Mouse (Mus musculus) lung, embryonic 14.5 days (tissue): ENCODE results near the gene Gm21992. TPM values are rescaled to one million over a fixed set of nuclear protein-coding genes. Genes with fewer than 3 reads are reported as not detected.

Experiments
- ATAC-seq: fragments of 200-750 bp; cut with Nextera tagmentation; 2 replicates; pipeline ENCODE4 v1.8.0; 2017; ENCODE audit warnings: mild to moderate bottlenecking, moderate TSS enrichment, moderate library complexity; ENCODE audit not compliant: insufficient read depth
- DNase-seq: peaks from one replicate; pipeline ENCODE4 v3.0.0-alpha.2; 2015
- H3K27ac ChIP-seq: fragments of 300-500 bp; sonication (generic); 2 replicates; pipeline ENCODE4 v1.5.1; 2014; ENCODE audit warnings: low read depth, mild to moderate bottlenecking, moderate library complexity
- H3K27me3 ChIP-seq: fragments of 300-500 bp; sonication (generic); 2 replicates; pipeline ENCODE4 v1.6.1; 2014; ENCODE audit warnings: low read length, control low read depth; ENCODE audit not compliant: insufficient read depth
- H3K36me3 ChIP-seq: fragments of 300-500 bp; sonication (generic); 2 replicates; pipeline ENCODE4 v1.6.1; 2014; ENCODE audit warnings: control low read depth; ENCODE audit not compliant: insufficient read depth
- H3K4me1 ChIP-seq: fragments of 300-500 bp; sonication (generic); 2 replicates; pipeline ENCODE4 v1.6.1; 2014; ENCODE audit warnings: antibody characterized with exemption, control low read depth; ENCODE audit not compliant: insufficient read depth
- H3K4me2 ChIP-seq: fragments of 300-500 bp; sonication (generic); 2 replicates; pipeline ENCODE4 v1.6.1; 2014; ENCODE audit warnings: mild to moderate bottlenecking
- H3K4me3 ChIP-seq: fragments of 300-500 bp; sonication (generic); 2 replicates; pipeline ENCODE4 v1.5.1; 2014; ENCODE audit warnings: low read depth, low read length
- H3K9ac ChIP-seq: fragments of 300-500 bp; sonication (generic); 2 replicates; pipeline ENCODE4 v1.6.1; 2014
- H3K9me3 ChIP-seq: fragments of 300-500 bp; sonication (generic); 2 replicates; pipeline ENCODE4 v1.6.1; 2016; ENCODE audit warnings: low read depth, low read length, control low read depth
- CTCF ChIP-seq: IDR thresholded peaks from 2 replicates; pipeline ENCODE4 v1.5.1; 2016; ENCODE audit warnings: antibody characterized with exemption, low read depth
- WGBS: fragments of 180-500 bp; shearing (Covaris S2); extraction: QIAGEN DNeasy Blood & Tissue Kit; methylation state at CpG from one replicate; pipeline ENCODE4 v1.1.7; 2014; 5-methylcytosine and 5-hydroxymethylcytosine counted together
- polyA plus RNA-seq: library from polyadenylated mRNA; unstranded; fragments of >200 nt; fragmentation: Nextera tagmentation; extraction: Ambion mirVana; gene quantifications from 2 replicates; pipeline ENCODE4 v1.2.1, GENCODE M21; 2014

Gene Gm21992
- polyA plus RNA-seq, 1 experiment from 2014 or later, result 25.3 TPM

GRCm38 (mm10) chr19:4713886-4714285 lies 97.5 kb downstream of the Gm21992 start:
- no peaks in the 10 kb centered on the region; the same call in 1 of the 2 replicates for H3K4me1 ChIP-seq
- 66% methylated on average over 3 of the region's 3 CpGs for WGBS
- H3K4me3 ChIP-seq, result no peak overlapping the region
- H3K36me3 ChIP-seq, result no peaks in the 10 kb centered on the region
- ATAC-seq (no peak), DNase-seq (no peak)
- H3K27me3 ChIP-seq, result peaks cover 46% of the 10 kb centered on the region
- no peak for TF ChIP-seq CTCF
- no peak overlapping the region for H3K4me2 ChIP-seq
- H3K9ac ChIP-seq, result no peak overlapping the region
- no peak overlapping the region for H3K27ac ChIP-seq
- H3K9me3 ChIP-seq, result no peaks in the 10 kb centered on the region

DNA sequence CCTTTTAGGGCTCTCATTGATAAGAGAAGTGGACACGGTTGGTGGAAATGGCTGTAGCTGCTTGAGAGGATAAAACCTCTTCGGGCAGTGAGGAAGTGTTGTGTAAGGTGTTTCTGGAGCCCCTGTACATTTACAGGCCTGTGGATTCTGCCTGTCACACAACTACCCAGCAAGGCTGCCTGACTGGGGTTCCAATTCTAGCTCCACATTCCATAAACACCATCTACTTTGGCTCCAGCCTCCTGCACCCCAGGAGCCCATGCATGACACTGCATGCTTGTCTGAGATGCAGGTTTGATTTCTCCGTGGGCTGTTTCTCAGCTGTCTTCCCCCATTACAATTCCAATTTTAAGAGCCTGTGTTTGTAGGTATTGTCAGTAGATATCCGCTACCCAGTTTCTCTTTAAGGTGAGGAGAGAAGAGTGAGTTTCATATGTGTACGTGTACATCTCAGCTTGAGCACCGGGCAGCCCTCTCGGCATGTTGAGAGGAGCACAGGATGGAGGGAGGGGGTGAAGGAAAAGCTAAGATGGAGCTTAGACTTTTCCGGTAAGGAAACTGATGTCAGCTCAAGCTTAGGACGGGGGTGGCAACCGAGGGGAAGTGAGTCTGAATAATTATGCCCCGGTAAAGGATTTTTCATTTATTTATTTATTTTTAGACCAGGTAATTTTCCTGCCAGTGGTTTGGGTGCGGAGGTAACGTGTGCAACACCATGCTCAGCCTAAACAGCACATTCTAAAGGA lies 98.5 kb downstream of the Gm21992 start:
- DNase-seq (no peak), ATAC-seq (no peak)
- Histone ChIP-seq H3K4me2 (peak overlapping the region; percentile 100), H3K27me3 (peaks cover 46% of the 10 kb centered on the region), H3K9ac (peak overlapping the region; percentile 52; the same call in 1 of the 2 replicates), H3K9me3 (no peaks in the 10 kb centered on the region), H3K36me3 (no peaks in the 10 kb centered on the region), H3K27ac (no peak overlapping the region), H3K4me3 (peak overlapping the region; percentile 51), H3K4me1 (no peaks in the 10 kb centered on the region)
- no peak for TF ChIP-seq CTCF
- 33% methylated on average over 13 of the region's 13 CpGs for WGBS

- under 1% methylated on average over 60 of the region's 60 CpGs for WGBS
- peak overlapping the region; percentile 51 for H3K4me3 ChIP-seq
These were observed 99.1 kb downstream of the Gm21992 start for GRCm38 (mm10) chr19:4712156-4712780.

GRCm38 (mm10) chr19:4711601-4712155 lies 99.7 kb downstream of the Gm21992 start:
- ATAC-seq (peak; percentile 58), DNase-seq (peak; percentile 34)
- WGBS, result under 1% methylated on average over 47 of the region's 65 CpGs
- peak overlapping the region; percentile 100 for H3K4me2 ChIP-seq
- no peaks in the 10 kb centered on the region for H3K9me3 ChIP-seq
- H3K27me3 ChIP-seq, result peaks cover 46% of the 10 kb centered on the region
- H3K36me3 ChIP-seq, result no peaks in the 10 kb centered on the region
- H3K27ac ChIP-seq, result no peak overlapping the region
- H3K4me3 ChIP-seq, result peak overlapping the region; percentile 51
- H3K4me1 ChIP-seq, result no peaks in the 10 kb centered on the region
- no peak for TF ChIP-seq CTCF
- H3K9ac ChIP-seq, result peak overlapping the region; percentile 52

More at GRCm38 (mm10) chr19:4712156-4712780, 99.1 kb downstream of the Gm21992 start:
- ATAC-seq (0 out of 2 replicates have a peak, but pooled peaks have one; percentile 21), DNase-seq (peak; percentile 59)
- Histone ChIP-seq H3K36me3 (no peaks in the 10 kb centered on the region), H3K9ac (peak overlapping the region; percentile 52), H3K4me2 (peak overlapping the region; percentile 100), H3K9me3 (no peaks in the 10 kb centered on the region), H3K27me3 (peaks cover 46% of the 10 kb centered on the region), H3K27ac (no peak overlapping the region), H3K4me1 (no peaks in the 10 kb centered on the region)
- no peak for TF ChIP-seq CTCF

DNA sequence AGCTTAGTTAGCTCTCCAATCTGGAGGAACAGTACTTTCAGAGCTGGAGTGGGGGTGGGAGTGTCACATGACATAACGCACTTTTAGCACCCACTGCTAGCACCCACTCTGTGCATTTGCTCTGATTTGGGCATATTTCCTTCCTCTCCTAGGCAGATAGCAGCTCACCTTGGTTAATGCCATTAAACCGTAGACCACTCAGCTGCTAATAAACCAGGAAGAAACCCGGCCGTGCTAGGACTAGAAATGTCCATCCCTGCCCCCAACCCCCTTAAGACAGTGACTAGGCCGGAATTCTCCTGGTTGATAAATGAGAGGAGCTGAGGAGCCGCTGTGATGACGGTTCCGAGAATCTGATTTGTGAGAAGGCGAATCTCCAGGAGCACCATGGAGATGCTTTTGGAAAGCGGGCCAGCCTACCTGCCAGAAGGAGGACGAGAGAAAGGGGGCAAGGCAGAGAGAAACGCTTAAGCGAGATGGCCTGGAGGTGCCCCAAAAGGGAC lies 100.3 kb downstream of the Gm21992 start, which contains the start of gene Sptbn2:
TSS of gene Sptbn2 (plus strand) at position 70 of the 503 bp plus-strand sequence.
- Histone ChIP-seq H3K36me3 (no peaks in the 10 kb centered on the region), H3K27ac (no peak within 1 kb of the TSS), H3K9ac (peak within 1 kb of the TSS; percentile 52), H3K27me3 (peaks cover 46% of the 10 kb centered on the region), H3K9me3 (no peaks in the 10 kb centered on the region), H3K4me3 (peak within 1 kb of the TSS; percentile 51), H3K4me2 (peak within 1 kb of the TSS; percentile 100), H3K4me1 (no peaks in the 10 kb centered on the region)
- no peak for TF ChIP-seq CTCF
- no peak for DNase-seq
- no peak for ATAC-seq
- 11% methylated on average over 13 of the region's 13 CpGs for WGBS

GRCm38 (mm10) chr19:4708765-4709164 lies 102.6 kb downstream of the Gm21992 start:
- no peak for TF ChIP-seq CTCF
- Histone ChIP-seq H3K9ac (no peak overlapping the region), H3K9me3 (no peaks in the 10 kb centered on the region), H3K4me2 (no peak overlapping the region), H3K36me3 (no peaks in the 10 kb centered on the region), H3K4me3 (no peak overlapping the region), H3K27me3 (peaks cover 34% of the 10 kb centered on the region), H3K4me1 (no peaks in the 10 kb centered on the region), H3K27ac (no peak overlapping the region)
- DNase-seq, result peak; percentile 24
- WGBS, result 79% methylated on average over 10 of the region's 10 CpGs
- ATAC-seq, result no peak

GRCm38 (mm10) chr19:4701221-4701620 lies 110.2 kb downstream of the Gm21992 start:
- Histone ChIP-seq H3K27me3 (peaks cover 37% of the 10 kb centered on the region), H3K9me3 (no peaks in the 10 kb centered on the region), H3K4me1 (no peaks in the 10 kb centered on the region), H3K36me3 (no peaks in the 10 kb centered on the region), H3K4me2 (no peak overlapping the region), H3K9ac (no peak overlapping the region), H3K27ac (no peak overlapping the region), H3K4me3 (no peak overlapping the region)
- no peak for DNase-seq
- WGBS, result 51% methylated on average over 7 of the region's 7 CpGs
- no peak for ATAC-seq
- no peak for TF ChIP-seq CTCF
